Mouse (Mus musculus): ENCODE results near the gene Rgs13.

- TF ChIP-seq POLR2A (IDR thresholded peaks at IDR 0.05; ENCODE audit: borderline replicate concordance, insufficient read depth, low read length) (no peak), CTCF (IDR thresholded peaks at IDR 0.05; ENCODE audit: borderline replicate concordance, insufficient read depth, low read depth, low read length) (no peak)
Measured at GRCm38 (mm10) chr1:144098587-144099258, 78.4 kb downstream of the Rgs13 start.
